Mouse (Mus musculus): ENCODE data around the gene Mcee.
A peak's percentile ranks its signal among the peaks of the same experiment; 100 is the strongest.

The Mcee gene

GRCm38 (mm10) chr7:64392122-64392818 lies at the start of gene Mcee, which contains the start of gene Mphosph10:
Mcee (plus strand) TSS chr7:64392607.
Mphosph10 (minus strand) TSS chr7:64392268.
- peak; percentile 96 to 99 for DNase-seq (ENCODE audit: low spot score in 2 of 2)

DNA sequence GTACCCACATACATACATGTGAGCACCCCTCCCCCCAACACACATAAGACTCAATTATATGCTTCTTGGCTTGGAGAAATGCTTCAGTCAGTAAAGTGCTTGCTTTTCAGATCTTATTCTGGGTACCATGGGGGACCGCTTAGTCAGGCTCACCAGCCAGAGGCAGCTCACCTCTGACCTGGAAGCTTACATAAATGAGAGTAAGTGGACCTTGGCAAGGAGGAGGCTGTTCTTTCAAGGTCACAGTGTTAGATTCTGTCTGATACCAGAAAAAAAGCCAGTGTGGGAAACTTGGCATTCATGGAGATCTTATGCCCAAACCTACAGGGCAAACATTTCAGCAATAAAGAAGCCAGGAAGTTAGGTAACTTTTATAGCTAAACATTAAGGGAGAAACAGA lies 44.6 kb upstream of the Mcee start:
- DNase-seq (ENCODE audit: low spot score in 2 of 2), result no peak

GRCm38 (mm10) chr7:64349147-64349861 lies 43.1 kb upstream of the Mcee start:
- DNase-seq (ENCODE audit: low spot score in 2 of 2), result no peak

- no peak for DNase-seq (ENCODE audit: low spot score in 2 of 2)
Observed at GRCm38 (mm10) chr7:64351087-64351486, 41.3 kb upstream of the Mcee start.

DNA sequence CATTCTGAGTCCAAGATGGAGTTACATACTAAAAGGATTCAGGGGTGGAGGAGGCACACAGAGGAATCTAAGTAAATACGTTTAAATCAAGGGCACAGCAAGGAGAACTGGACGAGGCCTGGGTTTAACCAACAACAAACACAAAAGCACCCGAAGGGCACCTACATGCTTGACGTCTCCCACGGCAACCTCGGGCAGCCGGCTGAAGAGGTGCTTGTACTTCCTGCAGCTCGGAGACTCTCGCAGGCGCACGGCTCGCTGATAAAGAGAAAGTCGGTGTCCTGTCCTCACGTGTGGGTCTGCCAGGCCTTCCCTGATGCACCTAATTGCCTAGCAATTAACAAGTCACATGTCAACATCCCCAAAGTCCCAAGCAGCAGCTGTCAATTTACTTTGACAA lies 38.2 kb upstream of the Mcee start:
- no peak for DNase-seq (ENCODE audit: low spot score in 2 of 2)

DNA sequence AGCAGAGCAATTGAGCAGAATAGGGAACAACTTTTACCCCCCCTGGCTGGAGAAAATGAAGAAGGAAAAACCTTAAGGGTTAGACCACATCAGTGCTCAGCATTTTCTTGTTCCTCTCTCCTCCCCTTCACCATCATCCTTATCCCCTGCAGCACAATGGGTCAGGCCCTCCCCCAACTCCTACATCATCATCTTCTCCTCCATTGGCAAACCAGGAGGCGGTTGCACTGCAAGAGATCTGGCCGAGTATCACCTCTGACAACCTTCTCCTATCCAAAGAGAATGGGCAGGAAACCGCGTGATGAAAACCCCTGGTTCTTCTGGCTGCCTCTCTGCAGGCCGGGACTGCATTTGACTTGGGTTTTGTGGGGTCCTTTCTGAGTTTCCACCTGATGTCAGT lies 35.7 kb upstream of the Mcee start:
- DNase-seq (ENCODE audit: low spot score in 2 of 2), result no peak

DNA sequence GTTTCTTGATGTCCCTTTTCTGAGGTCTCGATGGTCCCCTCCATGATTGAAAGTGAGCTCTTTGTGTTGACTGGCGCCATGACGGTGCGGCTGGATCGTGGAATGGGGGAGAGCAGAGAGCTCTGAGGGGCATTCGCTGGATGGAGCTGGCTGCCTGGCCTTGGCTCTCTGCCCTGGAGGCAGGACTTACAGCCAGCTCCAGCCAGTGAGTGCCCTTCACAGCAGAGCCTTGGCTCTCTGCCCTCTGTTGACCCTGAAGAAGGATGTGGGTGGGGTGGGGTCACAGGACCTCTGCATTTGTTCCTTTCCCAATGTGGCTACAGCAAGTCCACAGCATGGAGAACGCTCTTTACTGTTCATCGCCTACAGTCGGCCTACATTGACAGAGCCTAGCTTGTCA lies 35.0 kb upstream of the Mcee start:
- peak in 1 of 2 experiments; percentile 43 for DNase-seq (ENCODE audit: low spot score in 2 of 2)

DNA sequence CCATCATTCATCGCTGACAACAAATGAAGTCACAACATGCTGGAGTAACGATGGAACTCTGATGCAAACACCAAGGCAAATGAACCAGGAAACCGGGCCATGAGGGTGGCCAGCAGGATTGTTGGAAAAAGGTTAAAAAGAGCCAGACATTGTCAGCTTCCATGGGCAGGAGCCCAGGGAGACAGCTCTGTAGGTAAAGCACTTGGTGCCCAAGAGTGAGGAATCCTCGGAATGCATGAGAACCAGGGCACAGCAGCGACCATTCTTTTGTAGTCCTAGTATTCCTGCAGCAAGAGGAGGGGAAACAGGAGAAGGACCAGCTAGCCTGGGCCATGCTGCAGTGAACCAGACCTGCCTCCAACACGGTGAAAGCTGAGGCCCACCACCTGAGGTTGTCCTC lies 33.7 kb upstream of the Mcee start:
- DNase-seq (ENCODE audit: low spot score in 2 of 2), result no peak

- DNase-seq (ENCODE audit: low spot score in 2 of 2), result no peak
Observed at GRCm38 (mm10) chr7:64359943-64360585, 32.3 kb upstream of the Mcee start.

GRCm38 (mm10) chr7:64360586-64360945 lies 31.8 kb upstream of the Mcee start:
- no peak for DNase-seq (ENCODE audit: low spot score in 2 of 2)

- DNase-seq (ENCODE audit: low spot score in 2 of 2), result no peak
Observed at GRCm38 (mm10) chr7:64365863-64366262, 26.5 kb upstream of the Mcee start.

DNA sequence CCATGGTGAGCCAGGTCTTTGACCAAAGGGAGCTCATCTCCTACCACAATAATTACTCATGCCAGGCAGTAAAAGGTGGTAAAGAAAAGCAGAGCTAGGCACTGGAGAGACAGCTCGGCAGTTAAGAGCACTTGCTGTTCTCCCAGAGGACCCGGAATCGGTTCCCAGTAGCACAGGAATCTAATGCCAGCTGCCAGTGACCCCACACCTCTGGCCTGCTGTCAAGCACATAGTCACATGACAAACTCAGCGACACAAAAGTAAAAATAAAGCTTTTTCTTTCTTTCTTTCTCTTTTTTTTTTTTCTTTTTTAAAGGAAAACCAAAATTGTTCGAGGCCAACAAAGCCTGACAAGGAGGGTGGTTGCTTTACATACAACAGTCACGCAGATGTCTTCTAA lies 22.6 kb upstream of the Mcee start:
- DNase-seq (ENCODE audit: low spot score in 2 of 2), result no peak

DNA sequence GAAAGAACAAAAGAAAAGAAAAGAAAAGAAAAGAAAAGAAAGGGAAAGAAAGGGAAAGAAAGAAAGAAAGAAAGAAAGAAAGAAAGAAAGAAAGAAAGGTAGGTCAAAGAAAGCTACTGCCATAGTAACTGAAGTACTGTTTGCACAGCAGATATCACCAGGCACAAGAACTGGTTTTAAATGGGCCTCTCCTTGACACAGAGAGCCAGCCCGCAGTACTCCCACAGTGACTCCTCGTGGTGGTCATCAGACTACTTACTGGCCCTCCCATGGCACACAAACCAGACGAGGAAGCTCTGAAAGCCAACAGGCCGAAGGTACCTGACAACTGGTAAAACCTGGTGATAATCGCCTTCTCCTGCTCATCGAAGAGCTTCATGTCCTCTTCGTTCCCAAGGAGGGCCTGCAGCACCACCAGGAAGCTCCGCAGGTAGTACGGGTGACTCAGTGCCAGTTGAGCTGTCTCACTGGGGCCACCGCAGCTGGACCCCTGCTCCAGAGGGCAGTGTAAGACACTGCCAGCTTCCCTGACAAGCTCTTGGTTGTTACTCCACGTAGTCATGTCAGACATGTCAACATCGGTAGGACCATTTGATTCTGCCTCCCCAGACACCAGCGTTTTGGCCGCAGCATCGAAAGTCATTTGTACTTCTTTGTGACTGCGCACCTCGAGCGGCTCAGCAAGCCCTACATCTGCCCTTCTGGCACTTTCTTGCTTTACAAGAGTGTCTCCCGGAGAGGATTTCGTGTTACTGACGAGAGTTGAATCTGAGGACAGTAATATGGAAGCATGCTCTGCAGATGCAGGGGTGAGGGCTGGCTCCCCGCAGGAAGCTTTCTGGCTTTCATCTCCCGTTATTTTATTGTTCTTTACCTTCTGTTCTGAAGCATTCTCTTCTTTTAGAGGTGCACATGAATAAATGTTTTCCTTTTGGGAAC lies 20.2 kb upstream of the Mcee start:
- DNase-seq (ENCODE audit: low spot score in 2 of 2), result no peak

DNA sequence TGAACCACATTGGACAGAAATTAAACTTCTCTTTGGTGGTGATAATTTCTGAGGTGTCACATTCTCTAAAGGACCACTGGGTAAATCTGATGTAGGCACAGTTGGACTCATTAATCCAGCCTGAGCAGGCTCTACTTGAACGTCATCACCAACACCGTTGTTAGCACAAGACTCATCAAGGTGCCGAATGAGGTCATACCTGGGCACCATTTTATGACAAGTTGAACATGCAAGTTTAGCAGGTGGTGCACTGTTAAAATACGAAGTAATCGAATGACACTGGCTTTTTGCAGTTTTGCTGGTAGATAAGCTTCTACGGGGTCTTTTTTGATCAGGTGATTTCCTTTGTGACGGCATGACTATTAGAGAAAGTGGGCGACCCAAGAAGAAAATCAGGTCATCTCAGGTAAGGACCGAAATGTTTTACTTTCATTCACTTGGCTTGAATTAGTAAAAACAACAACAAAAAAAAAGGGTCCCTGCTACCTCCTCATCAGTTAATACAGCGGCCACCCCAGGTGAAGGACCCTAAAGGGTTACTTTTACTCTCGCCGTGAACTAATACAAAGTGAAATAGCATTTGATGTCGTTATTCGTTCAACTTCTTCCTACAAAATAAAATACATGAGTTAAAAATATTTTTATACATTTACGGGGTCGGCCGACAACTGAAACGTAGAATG lies 19.1 kb upstream of the Mcee start:
- DNase-seq (ENCODE audit: low spot score in 2 of 2), result no peak

DNA sequence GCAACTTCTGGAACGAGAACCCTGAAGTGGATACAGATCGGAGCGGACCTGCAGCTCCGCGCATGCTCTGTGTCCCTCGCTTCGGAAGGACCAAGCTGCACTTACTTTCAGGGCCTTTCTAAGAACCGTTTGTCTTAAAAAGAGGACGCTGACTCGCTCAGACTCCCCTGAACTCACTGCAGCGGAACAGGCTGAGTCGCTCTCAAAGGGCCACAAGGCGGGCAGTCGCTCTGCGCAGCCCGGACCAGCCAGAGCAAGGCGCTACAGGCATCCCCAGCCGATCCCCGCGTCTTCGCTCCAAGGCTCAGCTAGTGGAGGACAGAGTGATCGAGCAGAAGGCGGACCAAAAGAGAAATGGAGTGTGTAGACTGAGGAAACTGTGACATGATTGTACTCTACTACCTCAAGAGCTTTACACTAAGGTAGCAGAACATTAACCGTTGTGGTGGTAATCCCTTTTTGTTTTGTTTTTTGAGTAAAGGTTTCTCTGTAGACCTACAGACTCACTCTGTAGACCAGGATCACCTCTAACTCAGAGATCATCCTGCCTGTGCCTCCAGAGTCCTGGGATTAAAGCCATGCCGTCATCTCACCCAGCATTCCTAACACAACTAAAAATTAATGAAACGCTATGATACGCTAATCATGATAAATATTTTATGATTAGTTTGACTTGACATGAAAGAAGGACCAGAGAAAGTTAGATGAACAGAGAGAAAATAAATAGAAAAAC lies 18.4 kb upstream of the Mcee start, which contains the start of gene Fan1:
Gene Fan1, minus strand, starts transcription at position 266 of the 733 bp plus-strand sequence.
- DNase-seq (ENCODE audit: low spot score in 2 of 2), result peak; percentile 81 to 82

- DNase-seq (ENCODE audit: low spot score in 2 of 2), result no peak
Observed at GRCm38 (mm10) chr7:64391479-64391878, 928 bp upstream of the Mcee start.

- no peak for DNase-seq (ENCODE audit: low spot score in 2 of 2)
Observed at GRCm38 (mm10) chr7:64392819-64393151, 378 bp downstream of the Mcee start.

GRCm38 (mm10) chr7:64400725-64401124 lies 8.3 kb downstream of the Mcee start:
- no peak for DNase-seq (ENCODE audit: low spot score in 2 of 2)

GRCm38 (mm10) chr7:64402452-64402851 lies 10.0 kb downstream of the Mcee start:
- DNase-seq (ENCODE audit: low spot score in 2 of 2), result no peak

DNA sequence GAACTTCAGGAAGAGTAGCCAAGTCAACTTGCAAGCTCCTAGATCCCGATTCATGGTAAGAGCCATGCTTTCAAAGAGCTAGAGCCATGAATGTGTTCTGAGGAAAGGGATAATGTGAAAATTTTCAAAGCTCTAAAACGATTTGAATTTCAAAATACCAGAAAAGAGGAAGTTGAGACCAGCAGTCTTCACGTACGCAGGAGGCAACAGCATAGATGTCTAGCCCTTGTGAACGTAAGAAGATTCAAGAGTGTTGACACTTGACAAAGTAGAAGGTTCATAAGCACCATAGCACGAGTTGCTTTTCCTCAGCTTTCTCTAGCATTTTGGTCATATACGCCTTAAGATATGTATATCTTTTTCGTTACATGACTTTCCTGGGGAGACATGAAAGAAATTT lies 11.6 kb downstream of the Mcee start:
- no peak for DNase-seq (ENCODE audit: low spot score in 2 of 2)

GRCm38 (mm10) chr7:64424861-64425260 lies 32.5 kb downstream of the Mcee start:
- no peak for DNase-seq (ENCODE audit: low spot score in 2 of 2)

All from urinary bladder, postnatal 4 days (tissue).